Mouse (Mus musculus): ENCODE measurements around the gene St14. TPM values are rescaled to one million over a fixed set of nuclear protein-coding genes. Genes with fewer than 3 reads are reported as not detected.

Gene St14
- polyA plus RNA-seq, 1 experiment from 2014 or later: 46.7 TPM

GRCm38 (mm10) chr9:31162911-31163310 lies 31.3 kb upstream of the St14 start:
- Histone ChIP-seq H3K27me3 (ENCODE audit: insufficient read depth, low read length) (no peaks in the 10 kb centered on the region), H3K9ac (replicated peaks; ENCODE audit: low read length) (no peak overlapping the region), H3K36me3 (ENCODE audit: insufficient read depth, low read length) (peaks cover 52% of the 10 kb centered on the region), H3K4me2 (replicated peaks; ENCODE audit: low read depth, low read length) (no peak overlapping the region), H3K9me3 (ENCODE audit: low read length) (no peaks in the 10 kb centered on the region), H3K27ac (ENCODE audit: low read length) (no peak overlapping the region), H3K4me1 (ENCODE audit: insufficient read depth, low read length) (no peaks in the 10 kb centered on the region), H3K4me3 (ENCODE audit: low read length) (no peak overlapping the region)
- ATAC-seq (ENCODE audit: low FRiP score, low TSS enrichment): no peak
- WGBS: 76% methylated on average over 1 of the region's 1 CpGs

GRCm38 (mm10) chr9:31159910-31160309 lies 28.3 kb upstream of the St14 start:
- H3K4me1 ChIP-seq (ENCODE audit: insufficient read depth, low read length): no peaks in the 10 kb centered on the region
- no peak overlapping the region for H3K4me3 ChIP-seq (ENCODE audit: low read length)
- no peak overlapping the region for H3K27ac ChIP-seq (ENCODE audit: low read length)
- H3K9me3 ChIP-seq (ENCODE audit: low read length): no peaks in the 10 kb centered on the region
- no peak overlapping the region for H3K9ac ChIP-seq (replicated peaks; ENCODE audit: low read length)
- no peaks in the 10 kb centered on the region for H3K27me3 ChIP-seq (ENCODE audit: insufficient read depth, low read length)
- WGBS: 82% methylated on average over 4 of the region's 4 CpGs
- ATAC-seq (ENCODE audit: low FRiP score, low TSS enrichment): no peak
- peaks cover 63% of the 10 kb centered on the region for H3K36me3 ChIP-seq (ENCODE audit: insufficient read depth, low read length)
- no peak overlapping the region for H3K4me2 ChIP-seq (replicated peaks; ENCODE audit: low read depth, low read length)

GRCm38 (mm10) chr9:31156594-31156993 lies 24.9 kb upstream of the St14 start:
- Histone ChIP-seq H3K27me3 (ENCODE audit: insufficient read depth, low read length) (no peaks in the 10 kb centered on the region), H3K36me3 (ENCODE audit: insufficient read depth, low read length) (peaks cover 63% of the 10 kb centered on the region), H3K9ac (replicated peaks; ENCODE audit: low read length) (no peak overlapping the region), H3K4me3 (ENCODE audit: low read length) (no peak overlapping the region), H3K4me1 (ENCODE audit: insufficient read depth, low read length) (no peaks in the 10 kb centered on the region), H3K9me3 (ENCODE audit: low read length) (no peaks in the 10 kb centered on the region), H3K4me2 (replicated peaks; ENCODE audit: low read depth, low read length) (no peak overlapping the region), H3K27ac (ENCODE audit: low read length) (no peak overlapping the region)
- no peak for ATAC-seq (ENCODE audit: low FRiP score, low TSS enrichment)
- WGBS: 91% methylated on average over 8 of the region's 8 CpGs

DNA sequence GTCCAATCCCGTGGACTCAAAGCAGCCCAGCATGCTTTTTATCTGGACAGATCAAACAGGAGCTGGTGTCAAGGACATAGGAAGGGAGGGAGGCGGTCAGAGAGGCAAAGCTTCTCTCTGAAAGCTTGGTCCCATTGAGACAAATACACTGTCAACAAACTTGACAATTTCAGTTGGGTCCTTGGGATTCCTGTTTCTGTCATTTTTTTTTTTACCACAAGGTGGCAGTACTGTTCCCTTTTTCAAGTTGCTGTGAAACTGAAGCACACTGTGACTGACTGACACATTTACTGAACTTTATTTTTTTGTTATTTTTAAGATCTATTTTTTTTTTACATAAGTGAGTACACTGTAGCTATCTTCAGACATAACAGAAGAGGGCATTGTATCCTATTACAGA lies 19.4 kb upstream of the St14 start:
- Histone ChIP-seq H3K4me3 (ENCODE audit: low read length) (no peak overlapping the region), H3K9me3 (ENCODE audit: low read length) (no peaks in the 10 kb centered on the region), H3K4me1 (ENCODE audit: insufficient read depth, low read length) (no peaks in the 10 kb centered on the region), H3K4me2 (replicated peaks; ENCODE audit: low read depth, low read length) (no peak overlapping the region), H3K27ac (ENCODE audit: low read length) (no peak overlapping the region), H3K9ac (replicated peaks; ENCODE audit: low read length) (no peak overlapping the region), H3K36me3 (ENCODE audit: insufficient read depth, low read length) (peaks cover 42% of the 10 kb centered on the region), H3K27me3 (ENCODE audit: insufficient read depth, low read length) (no peaks in the 10 kb centered on the region)
- 84% methylated on average over 2 of the region's 2 CpGs for WGBS
- ATAC-seq (ENCODE audit: low FRiP score, low TSS enrichment): no peak

- no peak overlapping the region for H3K4me3 ChIP-seq (ENCODE audit: low read length)
- no peaks in the 10 kb centered on the region for H3K9me3 ChIP-seq (ENCODE audit: low read length)
- H3K27ac ChIP-seq (ENCODE audit: low read length): 0 out of 2 replicates have a peak overlapping the region, but pooled peaks have one; percentile 16
- 44% methylated on average over 7 of the region's 7 CpGs for WGBS
- H3K27me3 ChIP-seq (ENCODE audit: insufficient read depth, low read length): no peaks in the 10 kb centered on the region
- ATAC-seq (ENCODE audit: low FRiP score, low TSS enrichment): no peak
- H3K9ac ChIP-seq (replicated peaks; ENCODE audit: low read length): no peak overlapping the region
- H3K36me3 ChIP-seq (ENCODE audit: insufficient read depth, low read length): peaks cover 31% of the 10 kb centered on the region
- H3K4me2 ChIP-seq (replicated peaks; ENCODE audit: low read depth, low read length): no peak overlapping the region
- no peaks in the 10 kb centered on the region for H3K4me1 ChIP-seq (ENCODE audit: insufficient read depth, low read length)
Measured at GRCm38 (mm10) chr9:31148135-31148534, 16.5 kb upstream of the St14 start.

GRCm38 (mm10) chr9:31145272-31145925 lies 13.7 kb upstream of the St14 start:
- no peak overlapping the region for H3K4me2 ChIP-seq (replicated peaks; ENCODE audit: low read depth, low read length)
- no peaks in the 10 kb centered on the region for H3K27me3 ChIP-seq (ENCODE audit: insufficient read depth, low read length)
- H3K9ac ChIP-seq (replicated peaks; ENCODE audit: low read length): no peak overlapping the region
- no peaks in the 10 kb centered on the region for H3K4me1 ChIP-seq (ENCODE audit: insufficient read depth, low read length)
- H3K27ac ChIP-seq (ENCODE audit: low read length): no peak overlapping the region
- H3K9me3 ChIP-seq (ENCODE audit: low read length): no peaks in the 10 kb centered on the region
- 56% methylated on average over 7 of the region's 7 CpGs for WGBS
- H3K36me3 ChIP-seq (ENCODE audit: insufficient read depth, low read length): peaks cover 14% of the 10 kb centered on the region; the same call in 1 of the 2 replicates
- no peak overlapping the region for H3K4me3 ChIP-seq (ENCODE audit: low read length)
- ATAC-seq (ENCODE audit: low FRiP score, low TSS enrichment): peak; percentile 44; the same call in 1 of the 2 replicates

DNA sequence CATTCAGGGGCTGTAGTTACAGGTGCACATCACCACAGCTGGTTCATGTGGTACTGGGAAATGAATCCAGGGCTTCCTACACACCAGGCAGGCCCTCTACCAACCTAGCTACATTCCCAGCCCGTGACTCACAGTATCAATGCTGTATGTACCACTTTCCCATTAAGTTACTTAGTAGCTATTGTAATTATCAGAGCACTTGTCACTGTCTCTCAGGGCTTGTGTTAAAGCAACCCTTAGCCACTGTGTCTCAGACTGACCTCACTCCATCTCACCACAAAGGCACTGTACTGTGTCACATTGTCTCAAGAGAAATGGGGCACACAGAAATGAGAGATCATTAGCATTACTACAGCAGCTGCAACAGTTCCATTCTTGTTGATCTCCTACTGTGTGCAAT lies 11.3 kb upstream of the St14 start:
- Histone ChIP-seq H3K4me1 (ENCODE audit: insufficient read depth, low read length) (no peaks in the 10 kb centered on the region), H3K4me2 (replicated peaks; ENCODE audit: low read depth, low read length) (no peak overlapping the region), H3K4me3 (ENCODE audit: low read length) (no peak overlapping the region), H3K36me3 (ENCODE audit: insufficient read depth, low read length) (no peaks in the 10 kb centered on the region; the same call in 1 of the 2 replicates), H3K9me3 (ENCODE audit: low read length) (no peaks in the 10 kb centered on the region), H3K27me3 (ENCODE audit: insufficient read depth, low read length) (no peaks in the 10 kb centered on the region), H3K27ac (ENCODE audit: low read length) (no peak overlapping the region), H3K9ac (replicated peaks; ENCODE audit: low read length) (no peak overlapping the region)
- ATAC-seq (ENCODE audit: low FRiP score, low TSS enrichment): no peak
- 82% methylated on average over 1 of the region's 1 CpGs for WGBS

DNA sequence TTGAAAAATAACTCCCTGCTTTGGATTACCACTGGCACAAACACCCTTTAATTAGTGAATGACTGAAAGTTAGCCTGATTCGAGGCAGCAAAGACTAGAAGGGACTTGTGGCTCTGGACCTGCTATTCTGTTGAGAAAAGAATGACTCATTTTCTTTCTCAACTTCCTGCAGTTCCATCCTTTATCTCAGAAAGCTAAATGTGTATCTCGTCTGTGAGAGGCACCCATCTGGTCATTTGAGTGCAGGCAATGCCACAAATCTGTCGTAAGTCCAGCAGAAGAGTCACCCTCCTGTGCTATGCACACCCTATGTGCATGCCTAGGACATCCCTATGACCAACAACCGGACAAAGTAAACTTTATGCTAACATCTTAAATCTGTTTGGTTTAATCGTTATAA lies 1.5 kb upstream of the St14 start:
- Histone ChIP-seq H3K27me3 (ENCODE audit: insufficient read depth, low read length) (peaks cover 52% of the 10 kb centered on the region), H3K9me3 (ENCODE audit: low read length) (no peaks in the 10 kb centered on the region), H3K27ac (ENCODE audit: low read length) (no peak overlapping the region), H3K4me1 (ENCODE audit: insufficient read depth, low read length) (peaks cover 12% of the 10 kb centered on the region), H3K9ac (replicated peaks; ENCODE audit: low read length) (no peak overlapping the region), H3K4me2 (replicated peaks; ENCODE audit: low read depth, low read length) (no peak overlapping the region), H3K36me3 (ENCODE audit: insufficient read depth, low read length) (no peaks in the 10 kb centered on the region), H3K4me3 (ENCODE audit: low read length) (no peak overlapping the region)
- ATAC-seq (ENCODE audit: low FRiP score, low TSS enrichment): no peak
- WGBS: 81% methylated on average over 5 of the region's 5 CpGs

GRCm38 (mm10) chr9:31130357-31131204 lies 1.1 kb downstream of the St14 start:
- 5% methylated on average over 26 of the region's 26 CpGs for WGBS
- peaks cover 52% of the 10 kb centered on the region for H3K27me3 ChIP-seq (ENCODE audit: insufficient read depth, low read length)
- peak; percentile 5; the same call in 1 of the 2 replicates for ATAC-seq (ENCODE audit: low FRiP score, low TSS enrichment)
- H3K27ac ChIP-seq (ENCODE audit: low read length): no peak overlapping the region
- no peaks in the 10 kb centered on the region for H3K9me3 ChIP-seq (ENCODE audit: low read length)
- H3K4me3 ChIP-seq (ENCODE audit: low read length): peak overlapping the region; percentile 61
- H3K4me2 ChIP-seq (replicated peaks; ENCODE audit: low read depth, low read length): peak overlapping the region; percentile 89
- peak overlapping the region; percentile 73 for H3K9ac ChIP-seq (replicated peaks; ENCODE audit: low read length)
- peaks cover 12% of the 10 kb centered on the region for H3K4me1 ChIP-seq (ENCODE audit: insufficient read depth, low read length)
- no peaks in the 10 kb centered on the region for H3K36me3 ChIP-seq (ENCODE audit: insufficient read depth, low read length)

DNA sequence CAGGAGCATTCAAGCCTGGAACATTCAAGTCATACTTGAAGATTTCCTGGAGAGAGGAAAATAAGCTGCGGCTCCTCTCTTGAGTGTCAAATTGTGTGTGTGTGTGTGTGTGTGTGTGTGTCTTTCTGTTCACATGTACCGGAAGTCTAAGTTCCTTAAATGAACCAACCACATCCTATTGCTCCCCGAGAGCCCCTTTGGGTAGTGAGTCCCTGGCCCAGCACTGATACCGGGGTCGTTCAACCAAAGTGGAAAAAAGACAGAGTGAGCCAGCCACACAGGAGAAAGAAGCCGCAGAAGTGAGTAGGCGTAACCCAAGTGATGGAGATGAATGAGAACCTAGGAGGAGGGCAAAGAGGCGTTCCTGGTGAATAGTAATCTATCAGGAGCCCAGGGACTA lies 1.7 kb downstream of the St14 start:
- Histone ChIP-seq H3K36me3 (ENCODE audit: insufficient read depth, low read length) (no peaks in the 10 kb centered on the region), H3K27me3 (ENCODE audit: insufficient read depth, low read length) (peaks cover 52% of the 10 kb centered on the region), H3K4me1 (ENCODE audit: insufficient read depth, low read length) (peaks cover 12% of the 10 kb centered on the region), H3K4me2 (replicated peaks; ENCODE audit: low read depth, low read length) (peak overlapping the region; percentile 89), H3K9me3 (ENCODE audit: low read length) (no peaks in the 10 kb centered on the region), H3K9ac (replicated peaks; ENCODE audit: low read length) (peak overlapping the region; percentile 73), H3K27ac (ENCODE audit: low read length) (no peak overlapping the region), H3K4me3 (ENCODE audit: low read length) (peak overlapping the region; percentile 61)
- 46% methylated on average over 8 of the region's 8 CpGs for WGBS
- ATAC-seq (ENCODE audit: low FRiP score, low TSS enrichment): no peak

Data from kidney, embryonic 16.5 days (tissue).